26 mouse cellular contexts compared by ENCODE assay signal in genomic region chr15:100952854-100953253, GRCm38 (mm10).
DNase-seq lines count a peak whose midpoint lies in the region; ATAC-seq and TF ChIP-seq lines count a peak whose summit lies in the region.
"Had no signal": no experiment of that assay in that cellular context is flagged by ENCODE, and none has a peak within 500 bp of the region (broad histone marks: within the 10 kb centered on the region; RNA-seq: fewer than 3 reads in every experiment).

No protein-coding gene starts in this region.

- H3K4me3 ChIP-seq in hindbrain, postnatal 0 days (ENCODE audit: low read length), result no peak overlapping the region
- no peak overlapping the region for H3K4me3 ChIP-seq in hindbrain, embryonic 14.5 days (replicated peaks; ENCODE audit: low read length)
- no peak overlapping the region for H3K4me3 ChIP-seq in forebrain, embryonic 11.5 days (ENCODE audit: low read depth, low read length)
- H3K4me3 ChIP-seq in forebrain, embryonic 16.5 days (replicated peaks; ENCODE audit: low read length), result no peak overlapping the region
- H3K4me3 ChIP-seq: embryonic facial prominence, embryonic 12.5 days; heart, embryonic 10.5 days; heart, embryonic 15.5 days; left cerebral cortex, adult 2 months; limb, embryonic 13.5 days; lung, embryonic 15.5 days; midbrain, embryonic 12.5 days; myocyte; neural tube, embryonic 13.5 days had no signal

- ATAC-seq in hindbrain, postnatal 0 days, result no peak
- ATAC-seq in hindbrain, embryonic 14.5 days (ENCODE audit: low FRiP score), result no peak
- ATAC-seq in forebrain, embryonic 11.5 days (replicated peaks; ENCODE audit: low FRiP score), result 0 out of 2 replicates have a peak, but pooled peaks have one; percentile 46
- ATAC-seq in forebrain, embryonic 16.5 days, result no peak
- ATAC-seq: intestine, embryonic 16.5 days; Patski had no signal

- H3K36me3 ChIP-seq in hindbrain, postnatal 0 days (ENCODE audit: insufficient read depth, low read length), result no peaks in the 10 kb centered on the region; the same call in 1 of the 2 replicates
- no peaks in the 10 kb centered on the region; the same call in 1 of the 2 replicates for H3K36me3 ChIP-seq in hindbrain, embryonic 14.5 days (replicated peaks; ENCODE audit: control insufficient read depth, insufficient read depth)
- no peaks in the 10 kb centered on the region for H3K36me3 ChIP-seq in forebrain, embryonic 11.5 days (ENCODE audit: control insufficient read depth, insufficient read depth, low read length)
- no peaks in the 10 kb centered on the region; the same call in 1 of the 2 replicates for H3K36me3 ChIP-seq in forebrain, embryonic 16.5 days (ENCODE audit: control insufficient read depth, insufficient read depth)
- H3K36me3 ChIP-seq: embryonic facial prominence, embryonic 12.5 days; heart, embryonic 10.5 days; heart, embryonic 15.5 days; limb, embryonic 13.5 days; lung, embryonic 15.5 days; midbrain, embryonic 12.5 days had no signal

- H3K27me3 ChIP-seq in hindbrain, postnatal 0 days (ENCODE audit: insufficient read depth, low read length), result no peaks in the 10 kb centered on the region
- H3K27me3 ChIP-seq in hindbrain, embryonic 14.5 days (ENCODE audit: control insufficient read depth, insufficient read depth, low read length), result no peaks in the 10 kb centered on the region
- no peaks in the 10 kb centered on the region for H3K27me3 ChIP-seq in forebrain, embryonic 11.5 days (ENCODE audit: control insufficient read depth, insufficient read depth, low read length)
- H3K27me3 ChIP-seq in forebrain, embryonic 16.5 days (replicated peaks; ENCODE audit: control insufficient read depth, insufficient read depth, low read length), result no peaks in the 10 kb centered on the region
- H3K27me3 ChIP-seq: embryonic facial prominence, embryonic 12.5 days; heart, embryonic 15.5 days; limb, embryonic 13.5 days; lung, embryonic 15.5 days; midbrain, embryonic 12.5 days; neural tube, embryonic 13.5 days; Patski had no signal

- peaks cover 7% of the 10 kb centered on the region; the same call in 1 of the 2 replicates for H3K4me1 ChIP-seq in hindbrain, postnatal 0 days (ENCODE audit: insufficient read depth, low read length)
- H3K4me1 ChIP-seq in hindbrain, embryonic 14.5 days (replicated peaks; ENCODE audit: control insufficient read depth, insufficient read depth, low read length), result peaks cover 5% of the 10 kb centered on the region; the same call in 1 of the 2 replicates
- peaks cover 5% of the 10 kb centered on the region; the same call in 1 of the 2 replicates for H3K4me1 ChIP-seq in forebrain, embryonic 11.5 days (replicated peaks; ENCODE audit: control insufficient read depth, insufficient read depth, low read length)
- peaks cover 18% of the 10 kb centered on the region for H3K4me1 ChIP-seq in forebrain, embryonic 16.5 days (replicated peaks; ENCODE audit: control insufficient read depth, insufficient read depth, low read length)
- H3K4me1 ChIP-seq: heart, embryonic 10.5 days; heart, embryonic 15.5 days; limb, embryonic 13.5 days; lung, embryonic 15.5 days had no signal

- no peak overlapping the region for H3K9ac ChIP-seq in hindbrain, postnatal 0 days (replicated peaks; ENCODE audit: low read length)
- no peak overlapping the region for H3K9ac ChIP-seq in hindbrain, embryonic 14.5 days
- no peak overlapping the region for H3K9ac ChIP-seq in forebrain, embryonic 11.5 days (ENCODE audit: low read length)
- H3K9ac ChIP-seq in forebrain, embryonic 16.5 days (replicated peaks; ENCODE audit: low read depth, low read length), result 0 out of 2 replicates have a peak overlapping the region, but pooled peaks have one; percentile 13
- H3K9ac ChIP-seq: embryonic facial prominence, embryonic 12.5 days; heart, embryonic 15.5 days; limb, embryonic 13.5 days; lung, embryonic 15.5 days; midbrain, embryonic 12.5 days; neural tube, embryonic 13.5 days had no signal

- no peak for DNase-seq in hindbrain, postnatal 0 days (ENCODE audit: low spot score)
- DNase-seq in hindbrain, embryonic 14.5 days (ENCODE audit: low spot score), result no peak
- peak; percentile 18 for DNase-seq in R1 (ENCODE audit: low read depth, low spot score)
- no peak for DNase-seq in forebrain, embryonic 11.5 days (ENCODE audit: low spot score)
- DNase-seq in kidney, postnatal 14 days, result no peak
- DNase-seq in gastrocnemius, postnatal 4 days (ENCODE audit: low spot score in 2 of 2), result no peak
- DNase-seq: adrenal gland, postnatal 25 days; cerebellum, adult 18-20 months; cerebellum, postnatal 10 days; gastrocnemius, postnatal 14 days; heart, adult 11 months; kidney, adult 9 months; kidney, postnatal 10 days had no signal

- H3K9me3 ChIP-seq in hindbrain, postnatal 0 days (ENCODE audit: low read length), result no peaks in the 10 kb centered on the region
- no peaks in the 10 kb centered on the region for H3K9me3 ChIP-seq in hindbrain, embryonic 14.5 days (ENCODE audit: control insufficient read depth, low read length)
- no peaks in the 10 kb centered on the region for H3K9me3 ChIP-seq in forebrain, embryonic 11.5 days (ENCODE audit: control insufficient read depth, low read length)
- H3K9me3 ChIP-seq in forebrain, embryonic 16.5 days (ENCODE audit: control insufficient read depth, low read length), result no peaks in the 10 kb centered on the region
- H3K9me3 ChIP-seq: embryonic facial prominence, embryonic 12.5 days; heart, embryonic 10.5 days; heart, embryonic 15.5 days; limb, embryonic 13.5 days; lung, embryonic 15.5 days; midbrain, embryonic 12.5 days; neural tube, embryonic 13.5 days had no signal

- H3K27ac ChIP-seq in hindbrain, postnatal 0 days, result no peak overlapping the region; the same call in 1 of the 2 replicates
- H3K27ac ChIP-seq in hindbrain, embryonic 14.5 days, result no peak overlapping the region
- no peak overlapping the region for H3K27ac ChIP-seq in forebrain, embryonic 11.5 days (ENCODE audit: low read depth, low read length)
- no peak overlapping the region for H3K27ac ChIP-seq in forebrain, embryonic 16.5 days (ENCODE audit: low read length)
- H3K27ac ChIP-seq: embryonic facial prominence, embryonic 12.5 days; heart, embryonic 10.5 days; heart, embryonic 15.5 days; left cerebral cortex, adult 2 months; limb, embryonic 13.5 days; lung, embryonic 15.5 days; midbrain, embryonic 12.5 days; neural tube, embryonic 13.5 days had no signal

- 0 out of 2 replicates have a peak overlapping the region, but pooled peaks have one; percentile 7 for H3K4me2 ChIP-seq in hindbrain, postnatal 0 days (ENCODE audit: low read depth, low read length)
- no peak overlapping the region for H3K4me2 ChIP-seq in hindbrain, embryonic 14.5 days (replicated peaks)
- no peak overlapping the region for H3K4me2 ChIP-seq in forebrain, embryonic 11.5 days (ENCODE audit: low read depth, low read length, severe bottlenecking)
- H3K4me2 ChIP-seq in forebrain, embryonic 16.5 days (ENCODE audit: low read length), result no peak overlapping the region
- H3K4me2 ChIP-seq: embryonic facial prominence, embryonic 12.5 days; heart, embryonic 15.5 days; limb, embryonic 13.5 days; liver, embryonic 11.5 days; lung, embryonic 15.5 days; midbrain, embryonic 12.5 days; neural tube, embryonic 13.5 days had no signal

- WGBS in hindbrain, postnatal 0 days, result 20% methylated on average over 8 of the region's 8 CpGs
- WGBS in hindbrain, embryonic 14.5 days, result 23% methylated on average over 8 of the region's 8 CpGs
- WGBS in forebrain, embryonic 11.5 days, result 17% methylated on average over 8 of the region's 8 CpGs
- WGBS in forebrain, embryonic 16.5 days, result 5% methylated on average over 8 of the region's 8 CpGs

- TF ChIP-seq CTCF in hindbrain, postnatal 0 days (IDR thresholded peaks at IDR 0.05; ENCODE audit: low read depth), result no peak
